Mouse (Mus musculus) gastrocnemius, postnatal 14 days (tissue): Measurements from ENCODE around the gene Olfr1496. TPM values are rescaled to one million over a fixed set of nuclear protein-coding genes. Genes with fewer than 3 reads are reported as not detected.
"Not testable (repeated sequence)": the region's sequence is repeated elsewhere in the genome, so short reads cannot be mapped to it uniquely, and the experiment has no call there.

Source experiments
- DNase-seq: peaks from one replicate; pipeline ENCODE4 v3.0.0; 2021; ENCODE audit warnings: mixed read lengths
- intact Hi-C: fragments of 180-260 bp; cut with DNase I; formaldehyde crosslinking; loops from one replicate; pipeline ENCODE4 v1.15.1; 2025; ENCODE audit warnings: low total_unique reads
- long read RNA-seq, 2 experiments: library from polyadenylated mRNA; stranded (forward); transcript quantifications; one replicate each; pipeline ENCODE4 v2.0.0; 2021
- total RNA-seq, 2 experiments: library from RNA; stranded (reverse); gene quantifications; 2 replicates each; pipeline ENCODE4 v1.2.3; 2021

Olfr1496 gene
- total RNA-seq: not detected
- long read RNA-seq, experiment 1: 0 reads
- long read RNA-seq, experiment 2: 0 reads

DNA sequence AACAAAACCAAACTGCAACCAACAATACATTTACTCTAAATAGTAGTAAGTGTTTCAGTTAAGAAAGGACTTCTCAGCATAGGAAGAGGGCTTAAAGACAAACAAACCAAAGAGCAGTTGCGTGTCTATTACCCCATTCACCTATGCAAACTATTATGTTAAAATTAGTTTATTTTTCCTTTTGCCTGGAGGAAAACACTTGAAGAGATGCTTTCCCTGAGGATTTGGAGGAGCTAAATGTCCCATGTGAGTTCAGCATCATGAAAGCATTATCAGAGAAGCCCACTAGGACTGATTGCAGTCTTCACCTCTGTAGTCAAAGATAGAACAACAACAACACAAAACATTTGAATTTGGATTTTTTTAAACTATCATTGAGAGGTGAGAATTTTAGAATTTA lies at the start of gene Olfr1496:
Olfr1496 (plus strand) TSS at position 301 of the 400 bp plus-strand sequence.
- intact Hi-C loops: no loop called here

DNA sequence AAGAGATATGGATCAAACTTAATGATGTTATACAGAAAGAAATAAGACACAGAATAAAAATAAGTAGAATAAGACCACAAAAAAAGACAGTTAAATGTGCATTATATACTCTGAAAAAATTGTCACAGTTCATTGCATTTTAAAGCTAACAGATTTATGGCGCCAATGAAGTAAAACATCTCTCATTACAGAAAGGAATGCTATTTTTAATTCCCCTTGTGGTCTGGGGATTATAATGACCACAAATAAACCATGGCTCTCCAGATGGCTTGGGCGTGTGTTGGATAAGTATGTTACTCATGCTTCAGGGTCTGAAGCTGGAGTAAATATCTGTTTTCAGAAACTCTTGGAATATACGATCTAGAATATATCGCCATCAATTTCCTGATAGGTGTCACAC lies 38.2 kb upstream of the Olfr1496 start, which contains the start of gene Olfr1494:
Olfr1494 (plus strand) TSS at position 301 of the 400 bp plus-strand sequence.
- DNase-seq: no peak
- intact Hi-C loops: no loop called here

More for the DNA sequence above, at the start of gene Olfr1496:
- no peak for DNase-seq

DNA sequence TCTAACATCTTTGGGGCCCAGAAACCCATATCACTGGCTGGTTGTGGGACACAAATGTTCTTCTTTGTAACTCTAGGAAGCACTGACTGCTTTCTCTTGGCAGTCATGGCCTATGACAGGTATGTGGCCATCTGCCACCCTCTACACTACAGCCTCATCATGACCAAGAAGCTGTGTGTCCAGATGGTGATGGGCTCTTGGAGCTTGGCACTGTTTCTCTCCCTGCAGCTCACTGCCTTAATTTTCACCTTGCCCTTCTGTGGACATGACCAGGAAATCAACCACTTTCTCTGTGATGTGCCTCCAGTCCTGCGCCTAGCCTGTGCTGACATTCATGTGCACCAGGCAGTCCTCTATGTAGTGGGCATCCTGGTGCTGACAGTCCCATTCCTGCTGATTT lies 28.3 kb upstream of the Olfr1496 start:
- intact Hi-C loops: no loop called here
- no peak for DNase-seq

DNA sequence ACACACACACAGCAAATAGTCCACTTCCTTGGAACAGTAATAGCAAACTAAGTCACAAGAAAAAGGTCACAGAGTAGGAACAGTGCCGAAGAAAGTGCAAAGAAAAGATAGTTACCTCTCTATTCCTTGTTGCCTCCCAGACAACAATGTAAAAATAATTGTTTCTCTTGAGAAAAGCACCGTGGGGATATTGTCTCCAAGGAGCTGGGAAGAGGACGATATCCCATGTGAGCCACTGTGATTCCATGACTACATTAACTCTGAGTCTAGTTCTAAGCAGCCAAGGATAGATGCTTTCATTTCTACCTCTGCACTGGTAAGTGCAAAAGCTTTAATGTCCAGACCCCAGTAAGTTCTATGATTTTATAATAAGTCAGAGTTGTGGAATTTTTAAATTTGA lies 13.4 kb upstream of the Olfr1496 start, which contains the start of gene Olfr1495:
Olfr1495 (plus strand) TSS at position 301 of the 400 bp plus-strand sequence.
- DNase-seq: no peak
- intact Hi-C loops: no loop called here

DNA sequence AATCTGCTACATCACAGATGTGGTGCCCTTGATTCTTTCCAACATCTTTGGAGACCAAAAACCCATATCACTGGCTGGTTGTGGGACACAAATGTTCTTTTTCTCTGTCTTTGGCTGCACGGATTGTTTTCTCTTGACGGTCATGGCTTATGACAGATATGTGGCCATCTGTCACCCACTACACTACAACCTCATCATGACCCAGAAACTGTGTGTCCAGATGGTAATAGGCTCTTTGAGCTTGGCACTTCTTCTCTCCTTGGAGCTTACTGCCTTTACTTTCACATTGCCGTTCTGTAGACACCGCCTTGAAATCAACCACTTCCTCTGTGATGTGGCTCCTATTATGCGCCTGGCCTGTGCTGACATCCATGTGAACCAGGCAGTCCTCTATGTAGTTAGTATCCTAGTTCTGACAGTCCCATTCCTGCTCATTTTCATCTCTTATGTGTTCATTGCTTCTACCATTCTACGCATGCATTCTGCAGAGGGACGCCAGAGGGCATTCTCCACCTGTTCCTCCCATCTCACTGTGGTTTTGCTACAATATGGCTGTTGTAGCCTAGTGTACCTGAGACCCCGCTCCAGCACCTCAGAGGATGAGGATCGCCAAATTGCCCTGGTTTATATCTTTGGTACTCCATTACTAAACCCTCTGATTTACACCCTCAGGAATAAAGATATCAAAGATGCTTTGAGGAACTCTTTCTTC lies 9.0 kb upstream of the Olfr1496 start:
- no peak for DNase-seq
- intact Hi-C loops: no loop called here

DNA sequence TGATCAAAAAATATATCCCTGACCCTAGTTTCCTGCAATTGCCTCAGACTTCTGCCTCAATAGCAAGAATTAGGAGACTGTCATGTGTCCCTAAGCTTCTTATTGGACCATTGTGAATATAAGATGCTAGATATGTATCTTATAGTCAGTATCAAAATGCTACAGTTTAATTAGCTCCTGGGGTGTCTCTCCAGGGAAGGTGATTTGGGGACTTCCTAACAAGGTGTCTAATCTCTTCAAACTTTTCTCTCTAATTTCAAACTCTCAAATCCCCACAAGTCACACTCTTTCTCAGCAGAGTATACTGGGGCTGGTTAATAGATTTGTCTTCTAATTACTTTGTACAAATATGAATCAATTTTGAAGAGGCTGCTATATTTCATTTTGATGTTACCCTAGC lies 20.4 kb downstream of the Olfr1496 start, which contains the start of gene Olfr1497:
Olfr1497 (minus strand) TSS at position 101 of the 400 bp plus-strand sequence.
- intact Hi-C loops: no loop called here
- DNase-seq: no peak

DNA sequence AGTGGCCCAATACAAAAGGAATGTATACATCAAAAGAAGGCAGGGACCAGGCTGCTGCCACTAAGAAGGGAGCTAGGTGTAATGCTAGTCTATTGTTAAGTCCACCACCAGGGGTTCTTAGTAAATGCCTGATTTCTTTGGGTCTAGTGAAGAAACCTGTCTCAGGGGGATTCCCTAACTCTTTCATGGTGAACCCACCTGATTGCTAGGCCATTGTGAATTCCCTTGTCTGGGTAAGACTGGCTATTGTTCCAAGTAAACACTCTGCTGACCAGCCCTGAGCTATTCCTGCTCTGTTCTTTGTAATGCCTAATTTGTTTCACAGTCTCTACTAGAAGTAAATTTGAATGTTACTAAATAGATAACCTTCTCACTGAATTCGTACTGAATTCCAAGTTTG lies 27.8 kb downstream of the Olfr1496 start:
- intact Hi-C loops, DNase-seq: not testable (repeated sequence)

DNA sequence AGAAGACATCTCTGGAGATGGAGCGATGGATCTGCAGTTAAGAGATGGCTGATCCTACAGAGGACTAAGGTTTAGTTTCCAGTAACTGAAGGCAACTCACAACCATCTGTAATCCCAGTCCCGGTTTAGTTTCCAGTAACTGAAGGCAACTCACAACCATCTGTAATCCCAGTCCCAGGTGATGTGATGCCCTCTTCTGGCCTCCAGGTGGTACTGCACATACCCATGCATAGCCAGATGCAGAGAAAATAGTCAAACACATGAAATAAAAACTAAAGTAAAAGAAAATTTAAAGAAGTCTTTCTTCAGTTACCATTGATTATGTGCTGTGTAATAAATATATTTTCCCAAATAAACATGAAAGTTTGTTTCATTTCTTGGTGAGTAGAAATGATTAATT lies 35.1 kb downstream of the Olfr1496 start:
- intact Hi-C loops: loop anchor here (10.0 kb wide), 1 partner anchor 1288 kb away; no protein-coding TSS in a partner anchor
- no peak for DNase-seq

DNA sequence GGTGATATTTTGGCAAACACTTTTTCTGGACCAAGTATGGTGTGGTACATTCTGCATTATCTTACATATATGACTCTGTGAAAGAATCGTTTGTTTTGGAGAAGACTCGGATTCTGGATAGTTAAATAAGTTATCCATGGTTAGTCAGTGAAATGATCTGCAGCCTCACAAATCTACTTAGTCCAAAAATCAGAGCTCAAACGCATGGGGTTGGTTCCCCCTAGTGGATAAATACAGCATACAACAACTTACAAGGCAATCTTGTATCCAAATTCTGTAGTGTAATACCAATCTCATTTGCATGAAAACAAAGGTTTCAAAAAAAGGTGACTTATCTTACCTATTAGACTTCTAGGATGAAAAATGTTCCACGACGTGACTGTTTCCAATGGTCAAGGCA lies 41.1 kb downstream of the Olfr1496 start:
- intact Hi-C loops: loop anchor here (10.0 kb wide), 1 partner anchor 1294 kb away; no protein-coding TSS in a partner anchor
- DNase-seq: no peak

DNA sequence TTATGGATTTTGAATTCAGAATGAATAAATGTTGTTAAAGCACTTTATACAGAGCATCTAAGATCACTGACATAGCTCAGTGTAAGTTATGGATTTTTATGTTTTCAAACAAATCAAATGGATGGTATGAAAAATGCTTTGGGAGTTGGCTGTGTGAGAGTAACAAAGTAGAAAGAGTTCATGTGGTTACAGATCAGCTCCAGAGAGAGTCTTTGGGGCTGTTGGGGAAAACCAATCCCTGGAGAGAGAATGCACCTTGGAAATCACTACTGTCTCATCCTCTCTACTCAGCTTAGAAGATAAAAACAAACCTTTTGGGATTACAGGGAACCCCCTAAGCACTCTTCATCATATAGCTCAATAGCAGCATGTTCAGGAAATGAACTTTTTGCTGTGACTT lies 41.7 kb downstream of the Olfr1496 start, which contains the start of gene Olfr1499:
Olfr1499 (minus strand) TSS at position 101 of the 400 bp plus-strand sequence.
- intact Hi-C loops: loop anchor here (10.0 kb wide), 1 partner anchor 1295 kb away; no protein-coding TSS in a partner anchor

DNA sequence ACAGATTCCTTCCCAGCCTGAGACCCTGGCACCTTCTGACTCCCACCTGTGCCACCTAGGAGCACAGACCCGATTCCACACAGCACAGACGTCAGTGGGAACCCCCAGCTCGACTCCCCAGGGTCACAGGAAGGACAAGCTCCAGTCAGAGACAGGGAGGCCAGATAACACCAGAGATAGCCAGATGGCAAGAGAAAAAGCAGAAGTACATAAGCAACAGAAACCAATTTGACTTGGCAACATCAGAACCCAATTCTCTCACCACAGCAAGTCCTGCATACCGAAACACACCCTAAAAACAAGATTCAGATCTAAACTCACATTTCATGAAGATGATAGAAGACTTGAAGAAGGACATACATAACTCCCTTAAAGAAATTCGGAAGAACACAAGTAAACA lies 43.2 kb downstream of the Olfr1496 start:
- intact Hi-C loops: no loop called here

More for the DNA sequence above, 41.7 kb downstream of the Olfr1496 start, which contains the start of gene Olfr1499:
- no peak for DNase-seq

DNA sequence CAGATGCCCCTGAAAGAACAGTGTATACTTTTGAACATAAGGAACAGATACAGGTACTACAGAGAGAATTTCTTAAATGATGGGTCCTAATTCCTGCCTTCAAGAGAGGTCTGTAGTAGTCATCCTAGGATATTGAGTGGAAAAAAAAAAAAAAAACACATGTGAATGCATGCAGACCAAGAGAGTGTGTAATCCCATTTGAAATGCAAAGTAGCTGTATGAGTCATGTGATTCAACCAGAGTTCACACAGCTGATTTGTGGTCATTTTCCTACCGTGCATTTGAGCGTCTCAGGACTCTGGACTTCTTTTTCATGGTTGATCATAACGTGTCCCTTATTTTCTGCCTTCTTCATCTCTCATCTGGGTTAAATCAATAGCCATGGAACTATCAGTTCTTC lies 50.8 kb downstream of the Olfr1496 start:
- intact Hi-C loops: no loop called here
- no peak for DNase-seq

More for the DNA sequence above, 43.2 kb downstream of the Olfr1496 start:
- DNase-seq: no peak

DNA sequence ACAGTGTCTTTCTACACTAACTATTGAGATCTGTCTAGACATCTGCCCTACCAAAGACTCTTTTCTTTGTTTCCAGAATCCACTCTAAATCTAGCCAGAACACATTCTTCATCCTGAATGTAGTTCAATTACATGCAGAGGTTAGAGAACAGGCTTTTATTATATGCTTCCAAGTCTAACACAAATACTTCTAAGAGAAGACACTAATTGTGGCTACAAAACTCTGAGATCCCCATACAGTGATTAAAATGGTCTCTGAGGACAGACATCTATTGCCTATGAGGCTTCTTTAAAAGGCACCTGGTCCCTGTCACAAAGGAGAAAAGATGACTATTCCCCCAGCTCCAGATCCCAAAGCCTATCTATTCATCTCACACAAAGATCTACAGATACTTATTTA lies 52.7 kb downstream of the Olfr1496 start, which contains the start of gene Olfr1500:
Olfr1500 (minus strand) TSS at position 101 of the 400 bp plus-strand sequence.
- no peak for DNase-seq
- intact Hi-C loops: no loop called here

Other genes with a start within 250 kb of the Olfr1496 start
- not detected for gene Olfr1480, start 250.0 kb upstream of the Olfr1496 start, total RNA-seq
- gene Olfr1484, start 194.4 kb upstream of the Olfr1496 start, total RNA-seq: not detected
- gene Olfr1487, start 160.5 kb upstream of the Olfr1496 start, total RNA-seq: not detected
- not detected for gene Olfr1489, start 146.3 kb upstream of the Olfr1496 start, total RNA-seq
- gene Olfr1490, start 126.8 kb upstream of the Olfr1496 start, total RNA-seq: not detected
- not detected for gene Olfr1491, start 80.6 kb upstream of the Olfr1496 start, total RNA-seq
- gene Olfr1493-ps1, start 54.6 kb upstream of the Olfr1496 start, total RNA-seq: not detected
- not detected for gene Olfr1494, start 38.1 kb upstream of the Olfr1496 start, total RNA-seq
- not detected for gene Olfr1495, start 13.3 kb upstream of the Olfr1496 start, total RNA-seq
- gene Olfr1497, start 20.3 kb downstream of the Olfr1496 start, total RNA-seq: not detected
- not detected for gene Olfr1499, start 41.6 kb downstream of the Olfr1496 start, total RNA-seq
- not detected for gene Olfr1500, start 52.6 kb downstream of the Olfr1496 start, total RNA-seq
- not detected for gene Olfr1501, start 72.8 kb downstream of the Olfr1496 start, total RNA-seq
- not detected for gene Olfr1502, start 83.9 kb downstream of the Olfr1496 start, total RNA-seq
- gene Olfr1504, start 120.0 kb downstream of the Olfr1496 start, total RNA-seq: not detected
- gene Olfr1505, start 135.7 kb downstream of the Olfr1496 start, total RNA-seq: not detected